Mouse (Mus musculus): ENCODE data around the gene Ankrd34a. TPM values are rescaled to one million over a fixed set of nuclear protein-coding genes. Genes with fewer than 3 reads are reported as not detected.
A peak's percentile ranks its signal among the peaks of the same experiment; 100 is the strongest.

Ankrd34a gene
- polyA plus RNA-seq, 1 experiment from 2014 or later, result 2.8 TPM

- peak overlapping the region; percentile 18; the same call in 1 of the 2 replicates for H3K9ac ChIP-seq
- no peaks in the 10 kb centered on the region for H3K9me3 ChIP-seq (replicated peaks)
- ATAC-seq (replicated peaks; ENCODE audit: low FRiP score), result peak; percentile 27; the same call in 1 of the 2 replicates
- 18% methylated on average over 7 of the region's 7 CpGs for WGBS
- no peaks in the 10 kb centered on the region for H3K27me3 ChIP-seq
- H3K4me3 ChIP-seq (replicated peaks), result 0 out of 2 replicates have a peak overlapping the region, but pooled peaks have one; percentile 0
- peaks cover 68% of the 10 kb centered on the region for H3K4me1 ChIP-seq
- H3K4me2 ChIP-seq, result peak overlapping the region; percentile 32
- H3K27ac ChIP-seq, result peak overlapping the region; percentile 90
- peaks cover 19% of the 10 kb centered on the region for H3K36me3 ChIP-seq
These were observed 31.8 kb upstream of the Ankrd34a start for GRCm38 (mm10) chr3:96564633-96565032.

- Histone ChIP-seq H3K4me1 (peaks cover 66% of the 10 kb centered on the region), H3K9me3 (replicated peaks) (no peaks in the 10 kb centered on the region), H3K36me3 (peaks cover 15% of the 10 kb centered on the region), H3K27me3 (no peaks in the 10 kb centered on the region), H3K4me3 (replicated peaks) (no peak overlapping the region), H3K4me2 (peak overlapping the region; percentile 32; the same call in 1 of the 2 replicates), H3K27ac (peak overlapping the region; percentile 90), H3K9ac (no peak overlapping the region)
- no peak for ATAC-seq (replicated peaks; ENCODE audit: low FRiP score)
- WGBS, result 82% methylated on average over 3 of the region's 3 CpGs
These were observed 31.3 kb upstream of the Ankrd34a start for GRCm38 (mm10) chr3:96565105-96565504.

- H3K9ac ChIP-seq, result no peak overlapping the region
- H3K27ac ChIP-seq, result 0 out of 2 replicates have a peak overlapping the region, but pooled peaks have one; percentile 22
- H3K4me3 ChIP-seq (replicated peaks), result no peak overlapping the region
- no peak overlapping the region for H3K4me2 ChIP-seq
- no peaks in the 10 kb centered on the region for H3K9me3 ChIP-seq (replicated peaks)
- H3K27me3 ChIP-seq, result no peaks in the 10 kb centered on the region
- WGBS, result 69% methylated on average over 8 of the region's 8 CpGs
- H3K36me3 ChIP-seq, result no peaks in the 10 kb centered on the region
- peaks cover 54% of the 10 kb centered on the region for H3K4me1 ChIP-seq
- ATAC-seq (replicated peaks; ENCODE audit: low FRiP score), result no peak
These were observed 29.6 kb upstream of the Ankrd34a start for GRCm38 (mm10) chr3:96566661-96567450.

DNA sequence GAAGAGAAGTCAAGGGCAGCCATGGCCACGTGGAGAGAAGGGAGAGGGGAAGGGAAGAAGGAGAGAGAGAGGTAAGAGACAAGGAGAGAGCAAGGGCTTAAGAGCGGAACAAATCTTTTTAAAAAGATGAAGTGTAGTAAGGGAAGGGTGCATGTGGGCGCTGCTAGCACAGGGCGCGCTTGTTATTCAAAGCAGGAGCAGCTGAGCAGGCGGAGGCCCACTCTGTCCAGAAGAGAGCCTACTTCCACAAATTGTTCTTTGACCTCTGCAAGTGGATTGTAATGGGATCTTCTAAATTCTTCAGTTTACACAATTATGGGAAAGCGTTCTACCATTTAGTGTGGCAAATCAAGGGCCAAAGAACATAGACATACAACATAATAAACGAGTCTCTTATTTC is 27.8 kb upstream of the Ankrd34a start:
- peak overlapping the region; percentile 54; the same call in 1 of the 2 replicates for H3K27ac ChIP-seq
- WGBS, result 70% methylated on average over 8 of the region's 8 CpGs
- no peak overlapping the region for H3K4me2 ChIP-seq
- H3K4me1 ChIP-seq, result peaks cover 48% of the 10 kb centered on the region
- no peak overlapping the region for H3K4me3 ChIP-seq (replicated peaks)
- no peak for ATAC-seq (replicated peaks; ENCODE audit: low FRiP score)
- no peaks in the 10 kb centered on the region for H3K9me3 ChIP-seq (replicated peaks)
- no peaks in the 10 kb centered on the region for H3K36me3 ChIP-seq
- H3K27me3 ChIP-seq, result no peaks in the 10 kb centered on the region
- no peak overlapping the region for H3K9ac ChIP-seq

DNA sequence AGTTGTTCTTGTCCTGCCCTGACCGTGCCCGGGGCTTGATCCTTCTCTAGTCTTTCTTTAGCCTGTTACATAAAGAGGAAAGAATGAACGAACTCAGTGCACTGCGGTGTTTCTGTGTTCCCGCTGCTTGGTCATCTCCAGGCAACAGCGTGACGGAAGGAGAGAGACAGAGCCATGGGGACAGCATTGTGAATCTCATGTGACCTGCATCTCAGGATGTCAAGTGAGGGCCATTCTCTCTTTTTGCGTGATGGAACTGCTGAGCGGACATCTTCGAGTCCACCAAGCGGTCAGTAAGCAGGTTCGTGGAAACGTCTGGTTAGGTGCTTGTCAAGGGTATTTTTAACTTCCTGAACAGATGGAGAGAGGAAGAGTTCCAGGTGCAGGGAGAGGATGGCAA is 26.9 kb upstream of the Ankrd34a start:
- peaks cover 46% of the 10 kb centered on the region for H3K4me1 ChIP-seq
- WGBS, result 94% methylated on average over 13 of the region's 13 CpGs
- no peaks in the 10 kb centered on the region for H3K9me3 ChIP-seq (replicated peaks)
- H3K4me2 ChIP-seq, result no peak overlapping the region
- H3K9ac ChIP-seq, result no peak overlapping the region
- H3K27me3 ChIP-seq, result no peaks in the 10 kb centered on the region
- peak overlapping the region; percentile 3; the same call in 1 of the 2 replicates for H3K27ac ChIP-seq
- ATAC-seq (replicated peaks; ENCODE audit: low FRiP score), result no peak
- H3K4me3 ChIP-seq (replicated peaks), result no peak overlapping the region
- H3K36me3 ChIP-seq, result no peaks in the 10 kb centered on the region

DNA sequence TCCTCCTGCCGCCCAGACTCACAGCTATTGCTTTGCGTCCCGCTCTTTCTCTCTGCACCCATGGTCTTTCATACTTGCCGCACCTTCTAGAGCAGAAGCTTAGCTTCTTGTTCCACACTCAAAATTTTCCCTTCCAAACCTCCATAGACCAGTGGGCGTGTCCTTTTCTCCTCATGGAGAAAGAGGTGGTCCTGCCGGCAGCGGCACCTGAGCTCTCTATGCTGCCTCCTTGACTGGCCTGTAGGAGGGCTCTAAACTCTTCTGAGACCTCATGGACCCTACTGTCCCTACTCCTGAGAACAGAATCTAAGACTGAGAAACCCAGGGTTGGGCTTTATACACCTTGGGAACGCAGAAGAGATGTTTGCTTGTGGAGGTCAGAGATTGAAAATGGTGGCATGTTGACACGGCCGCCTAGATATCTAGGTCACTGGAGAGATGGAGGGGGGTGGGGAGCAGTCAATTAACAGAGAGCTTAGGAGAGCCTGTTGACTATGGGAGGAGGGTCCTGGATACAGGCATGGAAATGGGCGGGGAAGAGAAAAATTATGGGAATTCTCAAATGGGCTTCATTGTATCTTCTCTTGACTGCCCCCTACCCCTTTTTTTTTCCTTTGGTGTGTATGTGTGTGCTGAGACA is 26.4 kb upstream of the Ankrd34a start:
- H3K4me1 ChIP-seq, result peaks cover 42% of the 10 kb centered on the region
- H3K36me3 ChIP-seq, result no peaks in the 10 kb centered on the region
- no peaks in the 10 kb centered on the region for H3K27me3 ChIP-seq
- no peak overlapping the region for H3K4me2 ChIP-seq
- H3K9ac ChIP-seq, result no peak overlapping the region
- H3K27ac ChIP-seq, result peak overlapping the region; percentile 66; the same call in 1 of the 2 replicates
- no peak overlapping the region for H3K4me3 ChIP-seq (replicated peaks)
- WGBS, result 87% methylated on average over 11 of the region's 11 CpGs
- ATAC-seq (replicated peaks; ENCODE audit: low FRiP score), result no peak
- no peaks in the 10 kb centered on the region for H3K9me3 ChIP-seq (replicated peaks)

DNA sequence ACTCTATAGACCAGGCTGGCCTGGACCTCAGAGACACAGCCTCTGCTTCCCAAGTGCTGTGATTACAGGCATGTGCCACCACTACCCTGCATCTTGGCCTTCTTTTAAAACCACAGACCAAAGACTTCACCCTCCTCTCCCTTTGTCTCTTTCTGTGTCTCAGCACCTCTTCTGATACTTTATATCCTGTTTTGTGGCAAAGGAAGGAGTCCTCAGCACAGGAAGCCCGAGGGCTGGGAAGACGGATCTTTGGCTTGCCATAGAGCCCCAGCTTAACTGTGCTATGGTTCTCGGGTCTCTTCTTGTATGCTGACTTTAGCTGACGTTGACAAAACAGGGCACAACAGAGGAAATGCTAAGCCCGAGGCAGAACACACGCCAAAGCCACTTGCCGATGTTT is 25.8 kb upstream of the Ankrd34a start:
- Histone ChIP-seq H3K4me3 (replicated peaks) (no peak overlapping the region), H3K27ac (peak overlapping the region; percentile 66), H3K4me2 (no peak overlapping the region), H3K36me3 (no peaks in the 10 kb centered on the region), H3K9ac (no peak overlapping the region), H3K9me3 (replicated peaks) (no peaks in the 10 kb centered on the region), H3K4me1 (peaks cover 44% of the 10 kb centered on the region), H3K27me3 (no peaks in the 10 kb centered on the region)
- ATAC-seq (replicated peaks; ENCODE audit: low FRiP score), result no peak
- 75% methylated on average over 7 of the region's 7 CpGs for WGBS

DNA sequence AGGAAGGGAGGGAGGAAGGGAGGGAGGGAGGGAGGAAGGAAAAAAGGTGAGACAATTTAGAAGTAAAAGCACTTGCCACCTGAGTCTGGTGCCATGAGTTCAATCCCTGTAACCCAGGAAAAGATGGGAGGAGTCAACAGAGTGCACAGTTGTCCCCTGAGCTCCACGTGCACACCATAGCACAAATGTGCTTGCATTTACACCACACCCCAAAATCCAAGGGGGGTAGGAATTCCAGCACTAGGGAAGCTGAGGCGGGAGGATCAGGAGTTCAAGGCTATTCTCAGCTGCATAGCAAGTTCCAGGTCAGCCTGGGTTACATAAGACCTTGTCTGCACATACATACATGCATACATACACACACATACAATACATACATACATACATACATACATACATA is 25.1 kb upstream of the Ankrd34a start:
- WGBS, result 77% methylated on average over 2 of the region's 2 CpGs
- peaks cover 49% of the 10 kb centered on the region for H3K4me1 ChIP-seq

DNA sequence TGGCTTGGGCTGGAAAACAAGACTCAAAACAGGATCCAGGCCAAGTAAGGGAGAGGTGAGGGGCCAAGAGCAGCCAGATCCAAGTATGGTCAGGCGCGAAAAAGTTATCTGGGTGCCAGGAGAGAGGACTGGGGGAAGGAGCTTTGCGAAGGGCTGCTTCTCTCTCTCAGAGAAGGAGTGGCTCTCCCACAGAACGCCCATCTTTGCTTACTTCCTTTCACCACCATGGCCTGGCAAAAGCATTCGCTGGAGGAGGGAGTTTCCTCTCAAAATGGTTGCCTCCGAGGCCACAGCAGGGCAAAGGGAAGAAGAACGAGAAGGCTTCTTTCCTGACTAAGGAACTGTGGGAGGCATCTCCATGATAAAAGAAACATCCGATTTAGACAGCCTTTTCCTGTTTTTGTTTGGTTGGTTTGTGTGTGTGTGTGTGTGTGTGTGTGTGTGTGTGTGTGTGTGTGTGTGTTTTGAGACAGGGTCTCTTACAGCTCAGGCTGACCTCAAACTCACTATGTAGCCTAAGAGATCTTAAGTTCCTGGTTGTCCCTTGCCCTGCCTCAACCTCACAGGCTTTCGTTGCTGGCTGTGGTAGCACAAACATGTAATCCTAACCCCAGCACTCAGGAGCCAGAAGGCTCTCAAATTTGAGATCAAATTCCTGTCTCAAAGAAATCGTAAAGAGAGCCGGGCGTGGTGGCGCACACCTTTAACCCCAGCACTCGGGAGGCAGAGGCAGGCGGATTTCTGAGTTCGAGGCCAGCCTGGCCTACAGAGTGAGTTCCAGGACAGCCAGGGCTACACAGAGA is 24.3 kb upstream of the Ankrd34a start:
- H3K4me2 ChIP-seq, result no peak overlapping the region
- H3K4me3 ChIP-seq (replicated peaks), result no peak overlapping the region
- H3K36me3 ChIP-seq, result no peaks in the 10 kb centered on the region
- 72% methylated on average over 16 of the region's 16 CpGs for WGBS
- H3K4me1 ChIP-seq, result peaks cover 49% of the 10 kb centered on the region
- H3K9ac ChIP-seq, result no peak overlapping the region
- no peaks in the 10 kb centered on the region for H3K9me3 ChIP-seq (replicated peaks)
- peak overlapping the region; percentile 72 for H3K27ac ChIP-seq
- no peak for ATAC-seq (replicated peaks; ENCODE audit: low FRiP score)
- H3K27me3 ChIP-seq, result no peaks in the 10 kb centered on the region

More for the DNA sequence above, 25.1 kb upstream of the Ankrd34a start:
- Histone ChIP-seq H3K27ac (peak overlapping the region; percentile 72; the same call in 1 of the 2 replicates), H3K27me3 (no peaks in the 10 kb centered on the region), H3K4me3 (replicated peaks) (no peak overlapping the region), H3K9me3 (replicated peaks) (no peaks in the 10 kb centered on the region), H3K4me2 (no peak overlapping the region), H3K9ac (no peak overlapping the region), H3K36me3 (no peaks in the 10 kb centered on the region)
- ATAC-seq (replicated peaks; ENCODE audit: low FRiP score), result no peak

- WGBS, result 67% methylated on average over 19 of the region's 19 CpGs
- ATAC-seq (replicated peaks; ENCODE audit: low FRiP score), result no peak
These were observed 22.6 kb upstream of the Ankrd34a start for GRCm38 (mm10) chr3:96573611-96574511.

More at GRCm38 (mm10) chr3:96573611-96574511, 22.6 kb upstream of the Ankrd34a start:
- Histone ChIP-seq H3K36me3 (no peaks in the 10 kb centered on the region), H3K4me3 (replicated peaks) (no peak overlapping the region), H3K9me3 (replicated peaks) (no peaks in the 10 kb centered on the region), H3K4me1 (peaks cover 51% of the 10 kb centered on the region), H3K27me3 (no peaks in the 10 kb centered on the region), H3K27ac (no peak overlapping the region), H3K4me2 (no peak overlapping the region), H3K9ac (no peak overlapping the region)
